Mouse (Mus musculus): ENCODE data around the gene Tmem240.

- TF ChIP-seq CTCF (IDR thresholded peaks at IDR 0.05; ENCODE audit: borderline replicate concordance, extremely low read depth, insufficient read depth, insufficient read length) (no peak), POLR2A (IDR thresholded peaks at IDR 0.05; ENCODE audit: borderline replicate concordance, extremely low read depth, insufficient read depth, insufficient read length, poor library complexity, severe bottlenecking) (no peak)
These were observed 38.2 kb downstream of the Tmem240 start for GRCm38 (mm10) chr4:155772786-155773185.

All from brain, embryonic 14.5 days (tissue).